Mouse (Mus musculus) heart, adult 11 months (tissue): ENCODE results near the gene Adamtsl2.

Source experiments
- DNase-seq: peaks from one replicate; pipeline ENCODE4 v3.0.0; 2022

Adamtsl2 gene

DNA sequence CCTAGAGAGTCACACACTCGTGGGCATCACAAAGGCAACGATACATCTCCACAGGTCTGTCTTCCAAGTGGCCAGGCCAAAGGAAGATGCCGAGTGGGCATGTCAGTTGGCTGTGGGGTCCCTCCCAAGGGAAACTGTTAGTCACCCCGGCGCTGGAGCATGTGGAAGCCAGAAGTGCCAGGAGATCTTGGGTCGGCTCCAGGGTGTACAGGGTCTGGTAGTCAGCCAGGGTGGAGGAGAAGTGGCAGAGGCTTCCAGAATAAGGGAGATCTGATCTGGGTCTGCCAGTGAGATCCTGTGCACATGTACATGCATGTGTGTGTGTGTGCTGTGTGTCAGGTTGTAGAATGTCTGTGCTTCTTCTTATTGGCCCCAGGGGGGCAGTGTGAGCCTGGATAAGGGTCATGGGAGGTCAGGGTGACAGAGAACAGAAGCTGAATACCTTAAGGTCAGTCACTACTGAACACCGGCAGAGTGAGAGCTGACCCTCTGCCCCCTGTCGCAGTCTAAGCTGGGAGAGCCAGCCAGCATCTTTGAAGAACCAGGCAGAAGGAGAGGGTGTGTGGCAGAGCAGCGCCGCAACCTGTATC, 1.4 kb upstream of the Adamtsl2 start:
- peak; percentile 96 for DNase-seq

DNA sequence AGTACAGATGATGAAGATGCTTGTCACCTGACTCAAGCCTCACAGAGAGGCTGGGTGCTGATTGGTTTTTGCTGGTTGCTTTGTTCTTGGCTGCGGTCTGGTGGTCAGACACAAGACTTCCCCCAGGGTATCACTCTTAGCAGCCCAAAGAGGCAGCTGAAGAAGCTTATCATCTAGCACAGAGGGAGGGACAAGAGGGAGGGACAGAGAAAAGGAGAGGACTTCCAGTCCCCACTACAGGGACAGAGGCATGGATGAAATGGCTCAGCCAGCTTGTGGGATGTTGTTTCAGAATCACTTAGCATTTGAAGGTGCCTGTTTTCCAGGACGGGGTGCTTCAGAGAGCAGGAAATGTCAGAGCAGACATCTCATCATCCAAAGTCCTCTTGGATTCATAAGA, 867 bp upstream of the Adamtsl2 start:
- DNase-seq, result peak; percentile 95

DNA sequence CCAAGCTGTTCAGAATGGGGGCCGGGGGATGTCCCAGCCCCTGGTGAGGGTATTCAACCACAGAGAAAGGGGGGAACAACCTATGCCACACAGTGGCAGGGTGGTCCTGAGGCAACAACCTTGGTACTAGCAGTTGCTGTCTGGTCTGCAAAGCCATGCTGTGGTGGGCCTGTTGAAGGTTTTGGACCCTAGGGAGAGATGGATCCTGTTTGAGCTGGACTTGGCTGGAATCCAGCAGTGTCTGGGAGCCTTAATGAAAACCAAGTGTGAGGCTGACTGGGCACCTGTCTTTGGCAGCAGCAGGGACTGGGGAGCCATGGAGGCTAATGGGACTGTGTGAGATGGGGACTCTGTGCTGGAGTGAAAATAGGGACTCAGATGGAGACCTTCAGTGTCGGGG, 470 bp downstream of the Adamtsl2 start:
- DNase-seq, result peak; percentile 95

DNA sequence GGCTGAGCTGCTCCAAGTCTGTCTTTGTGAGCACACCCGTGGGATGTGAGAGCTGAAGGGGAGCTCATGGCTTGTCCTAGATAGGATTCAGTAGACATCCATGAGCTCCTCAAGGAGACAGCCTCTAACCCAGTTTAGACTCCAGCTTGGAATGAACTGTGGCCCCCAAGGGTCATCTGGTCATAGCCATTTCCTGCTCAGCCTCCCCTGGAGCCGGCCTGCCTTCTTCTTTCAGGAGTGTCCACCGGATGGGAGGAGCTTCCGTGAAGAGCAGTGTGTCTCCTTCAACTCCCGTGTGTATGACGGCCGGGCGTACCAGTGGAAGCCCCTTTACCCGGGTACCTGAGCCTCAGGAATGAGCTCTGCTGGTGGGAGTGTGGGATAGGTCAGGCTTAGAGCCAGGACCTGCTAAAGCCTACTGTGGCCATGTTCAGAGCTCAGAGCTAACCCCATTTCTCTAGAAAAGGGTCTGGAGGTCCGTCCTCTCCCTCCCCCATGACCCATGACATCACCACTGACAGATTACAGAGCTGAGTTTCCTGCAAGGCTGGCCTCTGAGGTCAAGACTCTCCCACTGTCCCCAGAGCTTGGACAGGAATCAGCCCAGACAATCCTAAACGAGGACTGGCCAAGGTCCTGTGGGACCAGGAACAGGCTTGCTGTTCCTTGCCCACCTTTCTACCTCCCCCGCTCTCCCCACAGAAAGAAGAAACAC, 4.7 kb downstream of the Adamtsl2 start:
- DNase-seq, result peak; percentile 97

DNA sequence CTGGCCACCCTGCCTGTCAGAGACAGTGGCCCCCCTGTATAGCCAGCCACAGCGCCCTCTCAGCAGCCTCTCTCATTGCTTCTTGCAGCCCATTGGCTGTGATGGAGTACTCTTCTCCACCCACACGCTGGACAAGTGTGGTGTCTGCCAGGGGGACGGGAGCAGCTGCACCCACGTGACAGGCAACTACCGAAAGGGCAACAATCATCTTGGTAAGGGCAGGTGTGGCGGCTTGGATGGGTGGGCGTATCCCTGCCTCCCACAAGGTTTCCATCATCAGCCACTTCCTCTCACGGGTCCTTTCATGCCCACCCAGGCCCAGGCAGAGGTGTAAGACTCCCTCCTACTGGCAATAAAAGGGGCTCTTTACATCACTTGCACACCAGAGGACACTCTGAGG, 5.8 kb downstream of the Adamtsl2 start:
- no peak for DNase-seq

DNA sequence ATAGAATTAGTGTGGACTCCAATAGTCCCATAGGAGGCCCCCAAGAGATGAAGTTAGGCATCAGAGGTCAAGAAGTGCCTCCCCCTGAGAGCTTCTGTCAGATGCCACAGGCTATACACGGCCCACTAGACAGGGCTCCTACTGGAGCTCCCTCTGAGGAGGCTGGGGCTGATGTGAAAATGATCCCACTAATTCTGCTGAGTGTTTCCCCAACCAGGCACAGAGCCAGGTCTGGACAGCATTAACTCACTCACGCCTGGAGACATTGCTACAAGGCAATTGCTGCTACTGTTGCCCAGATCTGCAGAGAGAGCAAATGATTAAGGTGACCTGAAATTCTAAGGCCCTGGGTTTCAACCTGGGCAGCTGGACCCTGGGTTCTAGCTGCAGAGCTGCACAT, 6.6 kb downstream of the Adamtsl2 start:
- no peak for DNase-seq

DNA sequence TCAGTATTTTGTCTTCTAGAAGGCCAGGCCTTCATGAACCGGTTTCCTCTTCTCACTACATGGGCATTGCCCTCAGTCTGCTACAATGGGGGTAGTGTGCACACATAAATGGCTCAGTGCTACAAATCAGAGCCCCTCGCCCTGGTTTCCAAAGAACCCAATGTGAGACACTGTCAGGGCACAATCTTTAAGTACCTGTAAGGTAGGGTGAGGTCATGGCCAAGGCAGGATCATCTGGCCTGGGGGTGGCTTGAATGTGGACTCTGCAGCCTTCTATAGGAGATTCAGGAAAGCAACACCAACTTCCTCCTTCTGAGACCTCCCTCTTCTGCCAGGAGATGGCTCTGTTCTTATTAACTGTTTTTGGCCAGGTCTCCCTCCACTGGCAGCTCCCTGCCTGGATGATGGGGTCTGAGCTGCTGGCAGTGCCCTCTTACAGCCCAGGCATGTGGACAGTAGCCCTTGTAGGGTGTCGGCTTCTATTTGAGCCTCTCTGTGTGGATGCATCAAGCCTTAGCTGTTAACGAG, 7.4 kb downstream of the Adamtsl2 start:
- peak; percentile 92 for DNase-seq

DNA sequence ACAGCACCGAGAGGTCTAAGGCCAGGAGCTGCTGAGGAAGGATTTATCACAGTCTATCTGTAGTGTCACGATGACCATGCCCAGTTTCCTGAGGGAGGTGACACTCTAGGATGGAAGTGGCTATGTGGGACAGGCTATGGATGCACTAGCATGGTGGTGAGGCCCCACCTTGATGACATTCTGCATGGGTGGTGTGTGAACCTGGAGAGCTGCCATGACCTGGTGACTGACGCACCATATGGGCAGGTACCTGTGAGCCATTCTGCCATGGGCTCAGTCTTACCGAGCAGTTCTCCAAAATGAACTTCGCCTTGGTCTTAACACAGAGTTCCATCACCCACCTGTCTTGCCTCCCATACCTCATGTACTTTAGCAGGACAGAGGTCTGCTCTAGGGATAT, 8.4 kb downstream of the Adamtsl2 start:
- peak; percentile 95 for DNase-seq

DNA sequence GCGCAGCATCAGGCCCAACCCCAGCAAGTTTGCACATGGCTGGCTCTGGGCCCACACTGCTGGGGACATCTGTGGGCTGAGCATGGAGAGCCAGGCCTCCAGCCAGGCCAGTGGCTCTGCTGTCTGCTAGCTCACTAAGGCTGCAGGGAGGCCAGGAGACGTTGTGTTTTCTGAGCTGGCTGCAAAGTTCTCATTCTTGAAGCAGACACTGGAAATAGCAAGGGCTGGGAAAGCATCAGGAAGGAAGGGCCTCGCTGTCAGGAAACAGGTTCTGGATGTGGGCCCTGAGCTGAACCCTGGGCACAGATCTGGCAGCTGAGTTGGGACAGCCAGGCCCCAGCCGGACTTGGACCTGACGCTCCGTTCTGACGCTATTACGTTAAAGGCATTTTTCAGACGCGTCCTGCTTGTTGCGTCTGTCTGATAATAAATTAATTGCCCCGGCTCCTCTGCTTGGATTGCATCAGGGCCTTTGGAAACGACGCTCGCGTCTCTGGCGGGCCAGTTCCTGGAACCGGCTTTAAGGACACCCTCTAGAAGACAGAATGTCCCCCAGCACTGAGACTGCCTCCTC, 9.0 kb downstream of the Adamtsl2 start:
- peak; percentile 99 for DNase-seq

DNA sequence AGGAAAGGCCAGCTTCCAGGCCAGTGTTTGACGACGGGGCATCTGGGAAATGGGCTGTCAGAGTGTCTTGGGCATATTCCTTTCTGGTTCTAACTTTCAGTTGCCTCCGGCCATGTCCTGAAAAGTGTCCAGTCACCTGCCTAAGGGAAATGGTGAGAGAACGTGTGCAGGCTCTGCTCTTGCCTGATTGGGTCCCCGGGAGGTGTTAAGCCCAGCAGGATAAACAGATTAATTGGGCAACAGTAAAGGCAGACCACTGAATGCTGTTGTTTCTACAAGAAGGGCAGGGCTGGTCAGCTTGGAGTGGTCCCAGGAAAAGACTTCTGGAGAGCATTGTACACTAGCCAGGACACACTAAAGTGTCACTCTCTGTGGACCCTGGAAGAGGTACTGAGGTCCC, 9.5 kb downstream of the Adamtsl2 start:
- peak; percentile 94 for DNase-seq

DNA sequence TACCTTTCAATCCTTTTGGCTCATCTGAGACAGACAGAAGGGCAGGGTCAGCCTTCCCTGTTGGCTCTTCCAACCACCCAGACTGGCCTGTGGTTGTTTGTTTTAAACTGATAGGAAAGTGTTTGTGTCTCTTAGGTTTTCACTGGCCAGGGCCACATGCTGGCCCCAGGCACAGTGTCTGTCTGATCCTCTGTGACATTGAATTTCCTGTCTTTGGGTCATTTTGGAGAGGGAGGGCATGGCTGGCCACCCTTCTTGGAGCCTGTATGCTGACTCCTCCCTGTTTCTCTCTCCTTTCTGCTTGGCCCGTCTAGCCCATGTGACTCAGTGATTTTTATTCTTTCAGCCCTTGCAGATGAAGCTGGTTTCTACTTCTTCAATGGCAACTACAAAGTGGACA, 10.1 kb downstream of the Adamtsl2 start:
- peak; percentile 94 for DNase-seq

DNA sequence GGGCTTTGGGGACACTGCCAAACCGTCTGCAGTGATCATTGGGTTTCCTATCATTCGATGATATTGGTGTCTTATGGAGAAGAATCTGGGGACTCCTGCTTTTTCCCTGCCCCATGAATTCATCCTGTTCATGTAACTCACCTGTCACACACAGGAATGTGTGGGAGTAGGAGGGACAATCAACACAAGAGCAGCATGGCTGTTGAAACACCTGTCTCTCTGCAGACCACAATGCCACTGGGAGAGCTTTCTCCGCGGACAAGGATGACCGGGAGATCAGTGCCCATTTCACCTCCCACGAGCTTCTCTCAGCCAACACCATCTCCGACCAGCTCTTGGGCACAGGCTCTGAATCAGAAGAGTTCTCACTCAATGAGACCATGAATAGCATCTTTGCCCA, 16.0 kb downstream of the Adamtsl2 start:
- DNase-seq, result no peak

DNA sequence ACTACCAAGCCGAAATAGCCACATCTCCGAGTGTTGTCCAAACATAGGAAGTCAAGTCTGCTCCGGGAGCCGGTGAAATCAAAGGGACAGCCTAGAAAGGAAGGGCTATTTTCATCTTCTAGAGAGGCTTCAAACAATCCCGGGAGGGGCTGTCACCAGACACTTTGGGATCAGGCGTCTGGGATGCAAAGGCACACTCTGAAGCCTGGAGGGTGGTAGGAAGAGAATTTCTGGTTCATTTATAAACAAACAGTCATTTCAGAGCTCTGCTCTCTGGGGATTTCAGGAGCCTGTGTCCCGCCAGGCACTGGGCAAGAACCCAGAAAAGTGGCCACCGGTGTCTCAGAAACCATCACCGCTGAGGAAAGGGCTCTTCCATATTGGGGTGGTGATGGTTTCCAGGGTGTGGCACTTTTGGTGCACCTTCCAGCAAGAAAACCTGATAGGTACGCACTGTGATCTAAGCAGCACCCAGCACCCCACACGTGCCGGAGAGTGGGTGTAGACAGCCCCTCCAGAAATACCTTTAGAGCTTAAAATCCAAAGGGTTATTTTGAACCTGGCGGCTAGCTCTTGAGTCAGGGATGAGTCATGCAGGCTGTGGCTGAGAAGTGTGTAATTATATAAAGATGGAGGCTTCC, 17.3 kb downstream of the Adamtsl2 start:
- no peak for DNase-seq

DNA sequence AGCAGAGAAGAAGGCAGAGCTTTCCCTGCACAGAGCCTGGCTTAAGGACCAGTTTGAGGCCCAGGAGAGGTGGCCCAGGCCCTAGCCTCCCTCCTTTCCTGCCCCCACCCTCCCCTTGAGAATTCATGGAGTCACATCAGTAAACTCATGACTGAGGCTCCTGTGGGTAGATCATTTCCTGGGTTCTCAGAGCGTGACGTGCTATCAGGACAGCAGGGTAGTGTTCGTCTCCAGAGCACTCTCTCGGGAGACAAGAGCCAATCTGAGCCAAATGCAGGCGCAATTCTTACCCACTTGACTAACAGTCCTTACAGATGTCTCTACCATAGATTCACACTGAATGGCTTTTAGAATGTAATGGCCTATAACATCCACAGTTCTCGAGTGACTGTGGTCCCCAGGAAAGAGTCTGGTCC, 18.1 kb downstream of the Adamtsl2 start:
- peak; percentile 96 for DNase-seq

DNA sequence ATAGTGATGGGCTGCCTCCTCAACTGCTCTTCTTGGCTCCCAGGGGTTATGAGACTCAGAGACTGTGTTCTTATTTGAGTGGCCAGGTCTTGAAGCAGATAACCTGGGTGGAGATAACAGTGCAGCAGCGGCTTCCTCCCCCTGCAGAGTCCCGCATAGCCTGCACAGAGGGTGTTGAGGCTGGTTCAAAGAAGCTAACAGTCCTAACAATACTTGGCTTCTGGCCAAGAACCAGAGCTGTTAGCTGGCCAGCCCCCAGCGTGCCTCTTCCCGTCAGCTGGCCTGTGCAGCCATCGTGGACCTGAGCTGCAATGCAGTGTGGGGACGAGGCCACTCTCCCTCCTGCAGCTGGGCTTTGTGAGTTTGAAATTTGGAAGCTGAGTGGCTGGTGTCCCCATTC, 18.6 kb downstream of the Adamtsl2 start:
- peak; percentile 97 for DNase-seq

DNA sequence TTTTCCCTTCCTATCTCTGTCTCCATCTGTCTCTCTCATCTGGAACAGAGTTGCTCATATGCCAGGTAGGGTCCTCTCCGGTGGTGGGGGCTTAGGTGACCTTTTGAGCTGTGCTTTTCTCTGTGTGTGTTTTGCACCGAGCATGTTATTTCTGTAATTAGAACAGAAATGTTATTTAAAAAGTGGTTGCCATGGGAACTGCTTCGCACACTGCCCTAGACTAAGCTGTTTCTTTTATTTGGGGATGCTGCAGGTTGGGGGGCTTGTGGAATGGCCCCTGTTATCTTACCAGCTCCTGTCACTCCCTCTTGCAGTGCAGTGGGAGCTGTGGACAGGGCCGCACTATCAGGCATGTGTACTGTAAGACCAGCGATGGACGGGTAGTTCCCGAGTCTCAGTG, 24.4 kb downstream of the Adamtsl2 start:
- no peak for DNase-seq

DNA sequence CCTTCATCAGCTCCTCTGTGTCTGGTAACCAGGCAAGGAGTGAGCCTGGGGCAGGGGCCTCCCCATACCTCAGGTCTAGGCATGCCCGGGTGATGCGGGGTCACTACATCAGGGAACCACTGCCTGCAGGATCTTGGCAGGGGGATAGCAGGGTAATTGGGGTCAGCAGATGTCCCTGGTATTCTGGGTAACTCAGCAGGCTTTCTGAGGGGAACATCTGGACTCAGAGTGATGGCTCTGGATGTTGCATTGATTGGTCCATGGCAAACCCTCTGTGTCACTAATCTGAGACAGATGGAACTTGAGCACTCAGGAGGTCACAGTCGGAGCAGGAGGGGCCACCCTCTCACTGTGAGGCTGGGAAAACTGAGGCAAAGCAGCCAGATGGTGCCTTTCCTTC, 27.6 kb downstream of the Adamtsl2 start:
- no peak for DNase-seq

DNA sequence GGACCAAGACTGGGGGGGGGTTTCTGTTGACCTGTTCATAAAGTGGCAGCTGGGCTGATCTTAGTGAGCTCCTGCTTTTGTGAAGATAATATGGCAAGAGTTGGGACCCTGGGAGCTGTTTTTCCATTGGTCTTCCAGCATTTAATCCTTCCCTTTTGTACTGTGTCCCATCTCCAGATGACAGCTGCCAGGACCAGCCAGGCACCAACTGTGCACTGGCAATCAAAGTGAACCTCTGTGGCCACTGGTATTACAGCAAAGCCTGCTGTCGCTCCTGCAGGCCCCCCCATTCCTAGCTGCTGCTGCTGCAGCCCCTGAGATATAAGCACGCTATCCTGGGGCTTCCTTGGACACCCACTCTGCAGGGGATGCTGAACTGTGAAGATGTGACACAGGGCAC, 29.0 kb downstream of the Adamtsl2 start:
- DNase-seq, result no peak

DNA sequence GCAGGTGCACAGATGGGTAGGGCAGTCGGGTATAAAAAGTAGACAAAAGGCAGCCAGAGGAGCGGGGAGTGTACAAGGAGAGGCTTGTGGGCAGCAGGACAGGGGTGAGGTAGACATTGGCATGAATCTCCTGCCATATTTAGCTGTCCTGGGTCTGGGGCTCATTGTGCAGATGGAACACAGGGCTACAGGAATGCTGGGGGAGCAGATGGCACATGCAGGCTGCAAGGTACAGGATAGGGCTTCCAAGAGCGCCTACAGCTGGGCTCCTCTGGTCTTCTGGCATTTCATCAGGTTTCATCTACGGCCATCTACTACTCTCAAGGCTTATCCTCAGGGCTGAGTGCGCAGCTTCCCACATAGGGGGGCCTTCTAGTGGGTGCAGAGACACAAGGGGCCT, 29.9 kb downstream of the Adamtsl2 start:
- DNase-seq, result no peak

DNA sequence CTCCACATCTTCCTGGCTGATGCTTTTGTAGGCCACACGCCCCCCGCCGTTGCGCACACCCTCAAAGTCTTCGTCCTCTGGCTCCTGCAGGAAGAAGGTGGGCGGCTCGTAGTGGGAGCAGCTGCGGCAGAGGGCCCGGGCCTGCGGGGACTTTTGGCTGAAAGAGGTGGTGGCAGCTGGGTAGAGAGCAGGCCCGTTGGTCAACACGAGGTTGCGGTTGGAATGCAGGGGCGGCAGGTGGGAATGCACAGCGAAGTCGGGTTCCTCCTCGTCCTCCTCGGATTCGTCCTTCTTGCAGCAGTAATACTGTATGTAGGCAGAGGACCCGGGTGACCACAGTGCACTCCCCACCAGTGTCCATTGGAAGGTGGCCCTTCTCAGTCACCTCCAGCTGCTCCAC, 33.4 kb downstream of the Adamtsl2 start:
- DNase-seq, result peak; percentile 89

DNA sequence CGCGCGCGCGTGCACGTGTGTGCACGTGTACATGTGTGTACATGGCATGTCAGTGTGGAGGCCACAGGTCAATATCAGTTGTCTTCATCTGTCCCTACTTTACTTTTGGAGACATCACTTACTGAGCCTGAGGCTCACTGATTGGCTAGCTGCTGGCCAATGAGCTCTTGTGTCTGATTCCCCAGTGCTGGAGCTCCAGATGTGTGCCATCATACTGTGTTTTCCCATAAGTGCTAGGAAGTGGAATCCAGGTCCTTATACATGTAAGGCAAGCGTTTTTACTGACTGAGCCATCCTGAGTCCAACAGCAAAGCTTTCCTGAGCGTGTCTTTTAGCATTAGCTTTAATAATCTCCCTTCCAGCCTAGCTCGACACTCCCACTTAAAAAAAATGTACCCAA, 35.0 kb downstream of the Adamtsl2 start:
- DNase-seq, result no peak

DNA sequence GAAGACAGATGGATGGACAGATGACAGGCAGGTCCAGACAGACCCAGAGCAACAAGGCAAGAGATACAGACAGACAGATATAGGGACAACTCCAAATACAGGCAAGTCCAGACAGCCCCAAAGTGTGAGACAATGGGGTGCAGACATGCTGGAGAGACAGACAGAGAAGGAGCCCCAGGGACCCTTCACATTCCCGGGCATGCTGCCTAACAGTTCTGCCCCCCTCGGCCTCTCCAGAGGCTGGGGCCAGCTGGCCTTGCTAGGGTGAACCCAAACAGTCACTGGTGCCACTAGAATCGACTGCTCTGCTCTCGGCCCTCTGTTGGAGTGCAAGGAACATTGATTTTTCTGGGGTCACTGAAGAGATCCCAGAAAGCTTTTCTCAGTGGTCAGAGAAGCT, 39.3 kb downstream of the Adamtsl2 start:
- DNase-seq, result peak; percentile 84

DNA sequence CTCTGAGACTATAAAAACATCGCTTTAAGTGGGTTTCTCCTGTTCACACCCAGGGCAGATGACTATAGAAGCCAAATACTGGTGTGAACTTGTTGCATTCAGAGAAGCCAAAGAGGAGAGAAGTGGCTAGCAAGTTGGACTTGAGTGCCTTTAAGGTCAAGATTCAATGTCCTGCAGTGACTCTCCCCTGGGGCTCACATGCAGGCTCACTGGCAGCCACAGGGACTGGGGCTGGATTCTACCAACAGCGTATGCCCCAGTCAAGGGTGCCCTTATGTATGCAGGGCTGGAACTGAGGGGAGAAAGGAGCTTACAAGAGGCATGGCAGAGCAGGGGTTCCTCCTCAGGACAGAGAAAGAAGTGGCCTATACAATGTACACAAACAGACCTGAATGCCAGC, 40.6 kb downstream of the Adamtsl2 start:
- DNase-seq, result peak; percentile 93

DNA sequence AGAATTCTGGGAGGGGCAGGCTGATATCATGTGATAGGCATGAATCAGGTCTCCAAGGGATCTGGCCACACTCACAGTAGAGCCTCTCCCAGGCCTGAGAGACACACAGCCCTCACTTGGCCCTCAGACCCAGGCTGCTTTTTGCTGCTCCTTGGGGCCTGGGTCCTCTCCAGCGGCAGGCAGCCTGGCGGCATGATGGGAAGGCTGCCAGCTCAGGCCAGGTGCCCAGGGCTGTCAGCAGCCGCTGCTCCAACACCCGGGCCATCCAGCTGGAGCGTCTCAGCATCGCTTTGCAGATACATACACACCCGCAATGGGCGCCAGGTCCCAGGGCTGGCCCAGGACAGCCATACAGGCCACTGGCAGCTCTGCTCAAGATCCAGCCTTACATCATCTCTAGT, 41.1 kb downstream of the Adamtsl2 start:
- DNase-seq, result peak; percentile 98
